Mouse (Mus musculus): ENCODE measurements at regions not wholly inside any gene's neighbourhood (a gene's known extent, or its start where the extent isn't known, plus 50 kb on each side); places are given as distances from the start of the nearest gene placed in this dataset.

DNA sequence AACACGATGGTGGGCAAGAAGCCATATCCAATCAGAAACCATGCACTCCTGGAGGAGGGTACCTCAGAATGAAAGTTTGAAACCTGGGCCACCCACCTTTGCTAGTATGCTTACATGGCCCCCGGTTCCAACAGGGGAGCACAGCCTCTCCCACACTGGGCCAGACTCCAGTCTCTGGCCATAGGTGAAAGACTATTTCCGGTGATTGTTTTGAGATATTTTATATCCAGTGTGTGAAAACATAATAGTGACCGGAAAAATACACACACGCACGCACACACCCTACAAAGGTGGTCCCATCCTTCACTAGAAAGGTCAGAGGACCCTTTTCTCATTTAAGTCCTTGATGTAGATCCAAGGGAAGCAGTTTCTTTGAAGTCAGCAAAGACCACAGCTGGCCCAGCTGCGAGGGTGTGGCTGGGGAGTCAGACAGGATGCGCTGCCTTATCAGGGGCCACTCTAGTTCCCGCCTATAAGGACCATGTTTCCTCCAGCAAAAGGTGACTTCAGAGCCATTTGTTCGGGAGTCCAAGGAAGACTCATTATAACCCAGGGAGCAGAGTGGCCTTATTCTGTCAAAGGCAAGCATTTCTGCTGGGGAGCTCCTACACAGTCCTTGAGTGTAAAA, 206.0 kb downstream of the Zfp36l1 start:
- ATAC-seq (ENCODE audit: low FRiP score) (no peak), DNase-seq (ENCODE audit: low spot score, missing footprints) (no peak)
- H3K27me3 ChIP-seq (ENCODE audit: control insufficient read depth, insufficient read depth, low read length): no peaks in the 10 kb centered on the region
- WGBS: 86% methylated on average over 10 of the region's 10 CpGs
- H3K9ac ChIP-seq (ENCODE audit: low read length): no peak overlapping the region
- H3K36me3 ChIP-seq (ENCODE audit: control insufficient read depth, insufficient read depth, low read length): no peaks in the 10 kb centered on the region
- no peaks in the 10 kb centered on the region for H3K9me3 ChIP-seq (ENCODE audit: control insufficient read depth, low read length)
- peaks cover 15% of the 10 kb centered on the region for H3K4me1 ChIP-seq (ENCODE audit: control insufficient read depth, insufficient read depth, low read length)
- H3K4me3 ChIP-seq (ENCODE audit: low read depth, low read length): no peak overlapping the region
- H3K4me2 ChIP-seq: no peak overlapping the region
- no peak overlapping the region for H3K27ac ChIP-seq (ENCODE audit: low read depth, low read length)

- H3K9me3 ChIP-seq (ENCODE audit: control insufficient read depth, low read length): no peaks in the 10 kb centered on the region
- H3K27ac ChIP-seq (ENCODE audit: low read depth, low read length): no peak overlapping the region
- peaks cover 7% of the 10 kb centered on the region for H3K4me1 ChIP-seq (ENCODE audit: control insufficient read depth, insufficient read depth, low read length)
- no peaks in the 10 kb centered on the region for H3K27me3 ChIP-seq (ENCODE audit: control insufficient read depth, insufficient read depth, low read length)
- no peak overlapping the region for H3K9ac ChIP-seq (ENCODE audit: low read length)
- no peak overlapping the region for H3K4me3 ChIP-seq (ENCODE audit: low read depth, low read length)
- WGBS: 74% methylated on average over 10 of the region's 10 CpGs
- no peak overlapping the region for H3K4me2 ChIP-seq
- no peak for DNase-seq (ENCODE audit: low spot score, missing footprints)
- no peak for ATAC-seq (ENCODE audit: low FRiP score)
- H3K36me3 ChIP-seq (ENCODE audit: control insufficient read depth, insufficient read depth, low read length): no peaks in the 10 kb centered on the region
Measured at GRCm38 (mm10) chr12:79905828-79906737, 206.7 kb downstream of the Zfp36l1 start.

DNA sequence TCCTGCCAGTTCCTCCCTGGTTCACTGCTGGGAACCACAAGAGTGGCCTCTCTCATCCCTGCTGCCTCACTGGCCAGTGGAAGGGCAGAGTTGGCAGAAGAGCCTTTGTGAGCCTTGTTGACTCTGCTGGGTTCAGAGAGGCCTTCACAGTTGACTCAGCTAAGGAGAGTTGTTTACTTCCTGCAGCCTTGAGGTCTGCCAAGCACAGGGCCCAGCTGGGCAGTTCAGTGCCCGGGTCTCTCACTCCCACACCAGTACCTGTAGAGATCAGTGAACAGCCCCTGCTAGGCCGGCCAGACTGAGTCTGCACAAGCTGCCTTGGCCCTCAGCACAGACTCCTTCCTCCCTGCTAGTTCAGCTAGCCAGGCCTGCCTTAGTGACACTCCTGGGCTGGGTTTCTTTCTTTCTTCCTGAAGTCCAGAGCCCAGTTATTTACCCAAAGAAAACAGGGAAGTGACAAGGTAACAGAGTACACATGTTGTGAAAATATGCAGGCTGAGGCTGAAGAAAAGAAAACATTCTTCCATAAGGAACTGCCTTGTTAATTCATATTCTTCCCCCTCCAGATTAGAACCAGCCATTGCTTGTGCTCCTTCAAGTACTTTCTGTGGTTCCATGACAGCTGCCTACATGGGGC, 207.8 kb downstream of the Zfp36l1 start:
- no peak overlapping the region for H3K4me2 ChIP-seq
- H3K36me3 ChIP-seq (ENCODE audit: control insufficient read depth, insufficient read depth, low read length): no peaks in the 10 kb centered on the region
- H3K4me3 ChIP-seq (ENCODE audit: low read depth, low read length): no peak overlapping the region
- H3K9ac ChIP-seq (ENCODE audit: low read length): no peak overlapping the region
- H3K27me3 ChIP-seq (ENCODE audit: control insufficient read depth, insufficient read depth, low read length): no peaks in the 10 kb centered on the region
- 73% methylated on average over 2 of the region's 2 CpGs for WGBS
- DNase-seq (ENCODE audit: low spot score, missing footprints): no peak
- no peak overlapping the region for H3K27ac ChIP-seq (ENCODE audit: low read depth, low read length)
- no peaks in the 10 kb centered on the region for H3K9me3 ChIP-seq (ENCODE audit: control insufficient read depth, low read length)
- peaks cover 3% of the 10 kb centered on the region; the same call in 1 of the 2 replicates for H3K4me1 ChIP-seq (ENCODE audit: control insufficient read depth, insufficient read depth, low read length)
- ATAC-seq (ENCODE audit: low FRiP score): no peak

GRCm38 (mm10) chr12:79902761-79903160, 210.1 kb downstream of the Zfp36l1 start:
- Histone ChIP-seq H3K4me3 (ENCODE audit: low read depth, low read length) (no peak overlapping the region), H3K36me3 (ENCODE audit: control insufficient read depth, insufficient read depth, low read length) (no peaks in the 10 kb centered on the region), H3K9ac (ENCODE audit: low read length) (no peak overlapping the region), H3K4me2 (no peak overlapping the region), H3K27ac (ENCODE audit: low read depth, low read length) (no peak overlapping the region; the same call in 1 of the 2 replicates), H3K27me3 (ENCODE audit: control insufficient read depth, insufficient read depth, low read length) (no peaks in the 10 kb centered on the region), H3K9me3 (ENCODE audit: control insufficient read depth, low read length) (no peaks in the 10 kb centered on the region; the same call in 1 of the 2 replicates), H3K4me1 (ENCODE audit: control insufficient read depth, insufficient read depth, low read length) (peaks cover 13% of the 10 kb centered on the region)
- 82% methylated on average over 7 of the region's 7 CpGs for WGBS
- DNase-seq (ENCODE audit: low spot score, missing footprints) (no peak), ATAC-seq (ENCODE audit: low FRiP score) (no peak)

- 54% methylated on average over 7 of the region's 7 CpGs for WGBS
- no peak overlapping the region for H3K27ac ChIP-seq (ENCODE audit: low read depth, low read length)
- no peaks in the 10 kb centered on the region for H3K36me3 ChIP-seq (ENCODE audit: control insufficient read depth, insufficient read depth, low read length)
Measured at GRCm38 (mm10) chr12:79902163-79902562, 210.7 kb downstream of the Zfp36l1 start.

GRCm38 (mm10) chr12:79898198-79898930, 214.4 kb downstream of the Zfp36l1 start:
- H3K27me3 ChIP-seq (ENCODE audit: control insufficient read depth, insufficient read depth, low read length): no peaks in the 10 kb centered on the region
- 30% methylated on average over 12 of the region's 12 CpGs for WGBS
- H3K36me3 ChIP-seq (ENCODE audit: control insufficient read depth, insufficient read depth, low read length): no peaks in the 10 kb centered on the region
- H3K4me2 ChIP-seq: no peak overlapping the region
- no peak for DNase-seq (ENCODE audit: low spot score, missing footprints)
- H3K9me3 ChIP-seq (ENCODE audit: control insufficient read depth, low read length): no peaks in the 10 kb centered on the region; the same call in 1 of the 2 replicates
- ATAC-seq (ENCODE audit: low FRiP score): no peak
- H3K4me1 ChIP-seq (ENCODE audit: control insufficient read depth, insufficient read depth, low read length): peaks cover 27% of the 10 kb centered on the region
- H3K9ac ChIP-seq (ENCODE audit: low read length): no peak overlapping the region
- H3K4me3 ChIP-seq (ENCODE audit: low read depth, low read length): no peak overlapping the region
- H3K27ac ChIP-seq (ENCODE audit: low read depth, low read length): no peak overlapping the region; the same call in 1 of the 2 replicates

More at GRCm38 (mm10) chr12:79902163-79902562, 210.7 kb downstream of the Zfp36l1 start:
- Histone ChIP-seq H3K4me2 (no peak overlapping the region), H3K27me3 (ENCODE audit: control insufficient read depth, insufficient read depth, low read length) (no peaks in the 10 kb centered on the region), H3K4me1 (ENCODE audit: control insufficient read depth, insufficient read depth, low read length) (peaks cover 13% of the 10 kb centered on the region), H3K9ac (ENCODE audit: low read length) (no peak overlapping the region; the same call in 1 of the 2 replicates), H3K9me3 (ENCODE audit: control insufficient read depth, low read length) (no peaks in the 10 kb centered on the region; the same call in 1 of the 2 replicates), H3K4me3 (ENCODE audit: low read depth, low read length) (no peak overlapping the region)
- DNase-seq (ENCODE audit: low spot score, missing footprints): no peak
- no peak for ATAC-seq (ENCODE audit: low FRiP score)

- ATAC-seq (ENCODE audit: low FRiP score): peak; percentile 54; the same call in 1 of the 2 replicates
- Histone ChIP-seq H3K9me3 (ENCODE audit: control insufficient read depth, low read length) (no peaks in the 10 kb centered on the region; the same call in 1 of the 2 replicates), H3K27me3 (ENCODE audit: control insufficient read depth, insufficient read depth, low read length) (no peaks in the 10 kb centered on the region), H3K4me1 (ENCODE audit: control insufficient read depth, insufficient read depth, low read length) (peaks cover 25% of the 10 kb centered on the region), H3K9ac (ENCODE audit: low read length) (no peak overlapping the region), H3K36me3 (ENCODE audit: control insufficient read depth, insufficient read depth, low read length) (no peaks in the 10 kb centered on the region), H3K4me3 (ENCODE audit: low read depth, low read length) (no peak overlapping the region), H3K4me2 (no peak overlapping the region), H3K27ac (ENCODE audit: low read depth, low read length) (no peak overlapping the region; the same call in 1 of the 2 replicates)
- WGBS: 29% methylated on average over 6 of the region's 6 CpGs
- DNase-seq (ENCODE audit: low spot score, missing footprints): no peak
Measured at GRCm38 (mm10) chr12:79895975-79896374, 216.8 kb downstream of the Zfp36l1 start.

DNA sequence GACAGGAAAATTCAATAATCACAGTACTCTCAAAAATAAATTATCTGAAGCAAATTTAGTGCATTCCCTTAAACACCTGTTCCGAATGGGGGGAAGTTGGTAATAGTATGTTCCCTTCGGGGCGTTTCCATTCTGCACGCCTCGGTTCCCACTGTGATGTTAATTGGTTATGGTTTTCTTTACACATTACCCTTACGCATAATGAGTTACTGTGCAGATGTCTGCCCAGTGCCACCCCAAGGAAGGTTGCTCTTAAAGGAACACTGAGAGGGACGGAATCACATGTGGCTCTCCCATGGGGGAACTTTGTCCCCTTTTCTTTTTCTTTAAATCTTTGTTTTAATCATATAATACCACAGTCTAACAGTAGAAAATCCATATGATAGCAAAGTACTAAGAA, 217.5 kb downstream of the Zfp36l1 start:
- Histone ChIP-seq H3K9ac (ENCODE audit: low read length) (no peak overlapping the region), H3K4me1 (ENCODE audit: control insufficient read depth, insufficient read depth, low read length) (peaks cover 27% of the 10 kb centered on the region), H3K27me3 (ENCODE audit: control insufficient read depth, insufficient read depth, low read length) (no peaks in the 10 kb centered on the region), H3K9me3 (ENCODE audit: control insufficient read depth, low read length) (no peaks in the 10 kb centered on the region; the same call in 1 of the 2 replicates), H3K36me3 (ENCODE audit: control insufficient read depth, insufficient read depth, low read length) (no peaks in the 10 kb centered on the region), H3K4me3 (ENCODE audit: low read depth, low read length) (no peak overlapping the region), H3K27ac (ENCODE audit: low read depth, low read length) (no peak overlapping the region), H3K4me2 (no peak overlapping the region)
- DNase-seq (ENCODE audit: low spot score, missing footprints) (no peak), ATAC-seq (ENCODE audit: low FRiP score) (peak; percentile 71; the same call in 1 of the 2 replicates)
- WGBS: 44% methylated on average over 7 of the region's 7 CpGs
